Mouse (Mus musculus) heart, embryonic 11.5 days (tissue): Measurements from ENCODE around the gene Il1rapl1. TPM values are rescaled to one million over a fixed set of nuclear protein-coding genes. Genes with fewer than 3 reads are reported as not detected.

Experiments used
- ATAC-seq: fragments of 200-750 bp; cut with Nextera tagmentation; replicated peaks from 2 replicates; pipeline ENCODE4 v1.8.0; 2017; ENCODE audit warnings: moderate library complexity; ENCODE audit not compliant: insufficient number of reproducible peaks, low FRiP score, low TSS enrichment
- H3K27ac ChIP-seq: fragments of 300-500 bp; sonication (generic); 2 replicates; pipeline ENCODE4 v1.5.1; 2014; ENCODE audit warnings: mild to moderate bottlenecking, low read depth, low read length
- H3K27me3 ChIP-seq: fragments of 300-500 bp; sonication (generic); 2 replicates; pipeline ENCODE4 v1.6.1; 2014; ENCODE audit warnings: mild to moderate bottlenecking, low read length, mixed read lengths; ENCODE audit not compliant: control insufficient read depth, insufficient read depth
- H3K36me3 ChIP-seq: fragments of 300-500 bp; sonication (generic); 2 replicates; pipeline ENCODE4 v1.6.1; 2014; ENCODE audit warnings: mild to moderate bottlenecking, low read length, moderate library complexity, mixed read lengths; ENCODE audit not compliant: control insufficient read depth, insufficient read depth
- H3K4me1 ChIP-seq: fragments of 300-500 bp; sonication (generic); 2 replicates; pipeline ENCODE4 v1.6.1; 2014; ENCODE audit warnings: low read length; ENCODE audit not compliant: control insufficient read depth, insufficient read depth
- H3K4me2 ChIP-seq: fragments of 300-500 bp; sonication (generic); 2 replicates; pipeline ENCODE4 v1.6.1; 2014; ENCODE audit warnings: mild to moderate bottlenecking, moderate library complexity
- H3K4me3 ChIP-seq: fragments of 300-500 bp; sonication (generic); 2 replicates; pipeline ENCODE4 v1.5.1; 2014; ENCODE audit warnings: low read depth, low read length
- H3K9ac ChIP-seq: fragments of 300-500 bp; sonication (generic); 2 replicates; pipeline ENCODE4 v1.6.1; 2014; ENCODE audit warnings: mild to moderate bottlenecking, low read depth, low read length, moderate library complexity
- H3K9me3 ChIP-seq: fragments of 300-500 bp; sonication (generic); replicated peaks from 2 replicates; pipeline ENCODE4 v1.6.1; 2016; ENCODE audit warnings: low read length; ENCODE audit not compliant: control insufficient read depth
- WGBS: fragments of 180-500 bp; shearing (Covaris S2); extraction: QIAGEN DNeasy Blood & Tissue Kit; methylation state at CpG from one replicate; pipeline ENCODE4 v1.1.7; 2014; ENCODE audit not compliant: insufficient replicate concordance; 5-methylcytosine and 5-hydroxymethylcytosine counted together
- polyA plus RNA-seq: library from polyadenylated mRNA; unstranded; fragments of >200 nt; fragmentation: Nextera tagmentation; extraction: Ambion mirVana; gene quantifications from 2 replicates; pipeline ENCODE4 v1.2.1, GENCODE M21; 2014

The Il1rapl1 gene
- polyA plus RNA-seq, 1 experiment from 2014 or later, result 0.19 TPM

- Histone ChIP-seq H3K27ac (no peak overlapping the region), H3K9ac (no peak overlapping the region), H3K4me1 (no peaks in the 10 kb centered on the region), H3K4me3 (no peak overlapping the region), H3K27me3 (no peaks in the 10 kb centered on the region), H3K36me3 (no peaks in the 10 kb centered on the region), H3K4me2 (no peak overlapping the region), H3K9me3 (no peaks in the 10 kb centered on the region)
- ATAC-seq, result no peak
These were observed 21.4 kb downstream of the Il1rapl1 start for GRCm38 (mm10) chrX:88093936-88094569.

- H3K9me3 ChIP-seq, result no peaks in the 10 kb centered on the region
- H3K4me1 ChIP-seq, result no peaks in the 10 kb centered on the region
- no peak overlapping the region for H3K4me2 ChIP-seq
- no peaks in the 10 kb centered on the region for H3K27me3 ChIP-seq
- no peak for ATAC-seq
- no peaks in the 10 kb centered on the region for H3K36me3 ChIP-seq
- H3K27ac ChIP-seq, result no peak overlapping the region
- 54% methylated on average over 2 of the region's 2 CpGs for WGBS
- H3K4me3 ChIP-seq, result no peak overlapping the region
- no peak overlapping the region for H3K9ac ChIP-seq
These were observed 25.6 kb downstream of the Il1rapl1 start for GRCm38 (mm10) chrX:88089873-88090272.

- no peak for ATAC-seq
- H3K27ac ChIP-seq, result no peak overlapping the region
- no peak overlapping the region for H3K9ac ChIP-seq
- no peaks in the 10 kb centered on the region for H3K9me3 ChIP-seq
- no peaks in the 10 kb centered on the region for H3K4me1 ChIP-seq
- 50% methylated on average over 7 of the region's 7 CpGs for WGBS
- no peaks in the 10 kb centered on the region for H3K36me3 ChIP-seq
- H3K4me2 ChIP-seq, result no peak overlapping the region
- H3K4me3 ChIP-seq, result no peak overlapping the region
- H3K27me3 ChIP-seq, result no peaks in the 10 kb centered on the region
These were observed 42.6 kb downstream of the Il1rapl1 start for GRCm38 (mm10) chrX:88072741-88073419.

- Histone ChIP-seq H3K4me1 (no peaks in the 10 kb centered on the region), H3K4me3 (no peak overlapping the region), H3K9ac (no peak overlapping the region), H3K27me3 (no peaks in the 10 kb centered on the region), H3K36me3 (no peaks in the 10 kb centered on the region), H3K9me3 (no peaks in the 10 kb centered on the region), H3K4me2 (no peak overlapping the region), H3K27ac (no peak overlapping the region)
- 77% methylated on average over 3 of the region's 3 CpGs for WGBS
- ATAC-seq, result no peak
These were observed 45.1 kb downstream of the Il1rapl1 start for GRCm38 (mm10) chrX:88070368-88070767.

- WGBS, result 73% methylated on average over 1 of the region's 1 CpGs
- Histone ChIP-seq H3K27ac (no peak overlapping the region), H3K4me3 (no peak overlapping the region), H3K4me2 (no peak overlapping the region), H3K9me3 (no peaks in the 10 kb centered on the region), H3K9ac (no peak overlapping the region), H3K36me3 (no peaks in the 10 kb centered on the region), H3K4me1 (no peaks in the 10 kb centered on the region), H3K27me3 (no peaks in the 10 kb centered on the region)
- no peak for ATAC-seq
These were observed 71.9 kb downstream of the Il1rapl1 start for GRCm38 (mm10) chrX:88043556-88043955.

GRCm38 (mm10) chrX:88038984-88039383, 76.5 kb downstream of the Il1rapl1 start:
- no peak overlapping the region for H3K9ac ChIP-seq
- no peaks in the 10 kb centered on the region for H3K9me3 ChIP-seq
- no peaks in the 10 kb centered on the region for H3K4me1 ChIP-seq
- no peaks in the 10 kb centered on the region for H3K27me3 ChIP-seq
- no peaks in the 10 kb centered on the region for H3K36me3 ChIP-seq
- no peak overlapping the region for H3K4me3 ChIP-seq
- 55% methylated on average over 1 of the region's 1 CpGs for WGBS
- ATAC-seq, result no peak
- no peak overlapping the region for H3K27ac ChIP-seq
- no peak overlapping the region for H3K4me2 ChIP-seq

- Histone ChIP-seq H3K27me3 (no peaks in the 10 kb centered on the region), H3K4me1 (no peaks in the 10 kb centered on the region), H3K4me3 (no peak overlapping the region), H3K9ac (no peak overlapping the region), H3K9me3 (no peaks in the 10 kb centered on the region), H3K36me3 (no peaks in the 10 kb centered on the region), H3K27ac (no peak overlapping the region), H3K4me2 (no peak overlapping the region)
- ATAC-seq, result no peak
- WGBS, result 56% methylated on average over 1 of the region's 1 CpGs
These were observed 218.3 kb downstream of the Il1rapl1 start for GRCm38 (mm10) chrX:87897172-87897571.

- H3K4me1 ChIP-seq, result no peaks in the 10 kb centered on the region
- H3K27ac ChIP-seq, result no peak overlapping the region
- no peak overlapping the region for H3K4me2 ChIP-seq
- no peak overlapping the region for H3K9ac ChIP-seq
- ATAC-seq, result no peak
- H3K36me3 ChIP-seq, result no peaks in the 10 kb centered on the region
- no peaks in the 10 kb centered on the region for H3K9me3 ChIP-seq
- H3K4me3 ChIP-seq, result no peak overlapping the region
- H3K27me3 ChIP-seq, result no peaks in the 10 kb centered on the region
These were observed 223.5 kb downstream of the Il1rapl1 start for GRCm38 (mm10) chrX:87891916-87892315.

GRCm38 (mm10) chrX:87854107-87854506, 261.3 kb downstream of the Il1rapl1 start:
- no peaks in the 10 kb centered on the region for H3K27me3 ChIP-seq
- WGBS, result 82% methylated on average over 2 of the region's 2 CpGs

More at GRCm38 (mm10) chrX:87854107-87854506, 261.3 kb downstream of the Il1rapl1 start:
- Histone ChIP-seq H3K9me3 (no peaks in the 10 kb centered on the region), H3K36me3 (no peaks in the 10 kb centered on the region), H3K4me1 (no peaks in the 10 kb centered on the region), H3K4me3 (no peak overlapping the region), H3K27ac (no peak overlapping the region), H3K9ac (no peak overlapping the region), H3K4me2 (no peak overlapping the region)
- ATAC-seq, result no peak
